Mouse (Mus musculus) CD8-positive naive resting alpha-beta T cell, adult 2 months (primary cell): ENCODE results near the gene Plekhg5.

Source experiments
- DNase-seq, 2 experiments: peaks; one replicate each; pipeline ENCODE4 v3.0.0; 2022; ENCODE audit warnings: low read depth in 2 of 2, low spot score in 2 of 2

Gene Plekhg5

GRCm38 (mm10) chr4:152069245-152069644 lies 3.1 kb upstream of the Plekhg5 start:
- no peak for DNase-seq

DNA sequence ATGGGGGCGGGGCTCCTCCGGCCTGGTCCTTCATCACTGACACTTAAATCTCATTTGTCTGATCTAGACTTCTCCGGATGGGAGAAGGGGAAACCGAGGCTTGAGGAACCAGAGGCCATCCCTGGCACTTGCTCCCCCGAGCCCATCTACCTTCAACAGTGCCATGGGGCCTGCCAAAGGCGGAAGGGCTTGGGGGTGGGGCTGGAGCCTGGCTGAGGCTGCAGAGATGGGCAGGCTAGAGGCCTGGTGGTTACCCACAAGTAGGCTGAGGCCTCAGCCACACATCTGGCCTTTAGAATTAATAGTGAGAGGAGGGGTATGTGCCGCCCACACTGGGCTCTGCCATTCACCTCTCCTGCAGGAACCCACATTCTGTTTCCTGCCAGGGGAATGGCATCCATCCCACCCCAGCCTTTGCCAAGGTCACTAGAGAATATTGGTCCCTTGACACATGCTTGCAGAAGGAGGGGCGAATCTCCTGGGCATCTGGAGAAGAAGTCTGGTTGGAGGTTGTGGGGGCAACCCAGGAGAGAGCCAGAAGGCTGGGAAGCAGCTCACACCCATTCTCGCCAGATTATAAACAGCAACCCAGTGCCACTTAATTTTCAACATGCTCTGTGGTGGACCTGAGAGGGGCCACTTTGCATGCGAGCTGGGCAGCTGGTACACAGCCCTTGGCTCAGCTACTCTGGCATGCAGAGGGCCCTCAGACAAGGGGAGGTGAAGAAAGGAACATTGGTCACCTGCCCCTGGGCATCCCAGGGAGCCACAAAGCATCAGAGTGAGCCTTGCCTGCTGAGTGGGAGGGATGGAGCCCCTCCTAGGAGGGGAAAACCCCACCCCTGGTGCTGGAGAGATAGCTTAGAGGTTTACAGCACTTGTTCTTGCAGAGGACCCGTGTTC lies 1.6 kb upstream of the Plekhg5 start:
- DNase-seq, result no peak

- no peak for DNase-seq
These were observed 357 bp downstream of the Plekhg5 start for GRCm38 (mm10) chr4:152072655-152073054.

DNA sequence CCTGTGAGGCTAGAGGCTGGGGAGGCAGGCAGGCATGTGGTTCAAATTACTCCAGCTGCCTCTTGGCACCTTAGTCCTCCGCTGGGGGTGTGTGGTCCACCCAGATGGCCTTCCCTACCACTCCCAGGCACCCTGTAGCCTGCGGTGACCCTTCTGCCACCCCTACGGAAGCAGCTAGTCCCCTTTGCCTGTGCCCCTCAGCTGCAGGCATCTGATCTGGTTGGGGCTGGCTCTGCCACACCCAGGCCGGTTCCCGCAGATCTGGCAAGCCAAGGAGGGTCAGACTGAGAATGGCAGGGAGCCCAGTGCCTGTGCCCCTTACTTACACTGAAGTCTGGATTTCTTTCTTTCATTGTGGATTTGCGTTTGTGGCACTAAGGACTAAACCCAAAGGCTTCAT lies 1.4 kb downstream of the Plekhg5 start:
- DNase-seq, result no peak

DNA sequence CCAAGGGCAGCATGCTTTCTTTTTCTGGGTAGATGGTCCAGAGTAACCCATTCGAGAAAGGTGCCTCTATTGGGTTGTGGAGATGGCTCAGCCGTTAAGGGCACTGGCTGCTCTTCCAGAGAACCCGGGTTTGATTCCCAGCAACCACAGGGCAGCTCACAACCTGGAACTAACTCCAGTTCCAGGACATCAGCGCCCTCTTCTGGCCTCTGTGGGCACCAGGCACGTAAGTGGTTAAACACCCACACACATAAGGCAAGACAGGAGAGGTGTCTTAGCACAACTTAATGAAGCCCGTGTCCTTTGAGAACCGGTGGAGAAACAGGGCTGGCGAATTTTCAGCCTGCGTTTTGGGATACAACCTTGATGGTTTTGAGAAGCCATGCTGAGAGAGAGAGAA lies 2.2 kb downstream of the Plekhg5 start:
- no peak for DNase-seq

- DNase-seq, result no peak
These were observed 4.9 kb downstream of the Plekhg5 start for GRCm38 (mm10) chr4:152077191-152077590.

- no peak for DNase-seq
These were observed 5.8 kb downstream of the Plekhg5 start for GRCm38 (mm10) chr4:152078105-152078530.

DNA sequence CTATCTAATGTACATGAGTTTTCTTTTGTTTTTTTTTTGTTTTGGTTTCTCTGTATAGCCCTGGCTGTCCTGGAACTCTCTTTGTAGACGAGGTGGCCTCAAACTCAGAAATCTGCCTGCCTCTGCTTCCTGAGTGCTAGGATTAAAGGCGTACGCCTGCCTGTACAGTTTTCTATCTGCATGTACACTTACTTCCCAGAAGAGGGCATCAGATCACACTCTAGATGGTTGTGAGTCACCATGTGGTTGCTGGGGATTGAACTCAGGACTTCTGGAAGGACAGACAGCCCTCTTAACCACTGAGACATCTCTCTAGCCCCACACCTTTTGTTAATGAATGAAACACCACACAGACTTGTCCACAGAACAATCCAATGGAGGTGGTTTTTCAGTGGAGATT lies 7.0 kb downstream of the Plekhg5 start:
- DNase-seq, result no peak

GRCm38 (mm10) chr4:152079931-152080330 lies 7.6 kb downstream of the Plekhg5 start:
- no peak for DNase-seq

GRCm38 (mm10) chr4:152083611-152084220 lies 11.4 kb downstream of the Plekhg5 start:
- no peak for DNase-seq

- no peak for DNase-seq
These were observed 12.3 kb downstream of the Plekhg5 start for GRCm38 (mm10) chr4:152084616-152085015.

DNA sequence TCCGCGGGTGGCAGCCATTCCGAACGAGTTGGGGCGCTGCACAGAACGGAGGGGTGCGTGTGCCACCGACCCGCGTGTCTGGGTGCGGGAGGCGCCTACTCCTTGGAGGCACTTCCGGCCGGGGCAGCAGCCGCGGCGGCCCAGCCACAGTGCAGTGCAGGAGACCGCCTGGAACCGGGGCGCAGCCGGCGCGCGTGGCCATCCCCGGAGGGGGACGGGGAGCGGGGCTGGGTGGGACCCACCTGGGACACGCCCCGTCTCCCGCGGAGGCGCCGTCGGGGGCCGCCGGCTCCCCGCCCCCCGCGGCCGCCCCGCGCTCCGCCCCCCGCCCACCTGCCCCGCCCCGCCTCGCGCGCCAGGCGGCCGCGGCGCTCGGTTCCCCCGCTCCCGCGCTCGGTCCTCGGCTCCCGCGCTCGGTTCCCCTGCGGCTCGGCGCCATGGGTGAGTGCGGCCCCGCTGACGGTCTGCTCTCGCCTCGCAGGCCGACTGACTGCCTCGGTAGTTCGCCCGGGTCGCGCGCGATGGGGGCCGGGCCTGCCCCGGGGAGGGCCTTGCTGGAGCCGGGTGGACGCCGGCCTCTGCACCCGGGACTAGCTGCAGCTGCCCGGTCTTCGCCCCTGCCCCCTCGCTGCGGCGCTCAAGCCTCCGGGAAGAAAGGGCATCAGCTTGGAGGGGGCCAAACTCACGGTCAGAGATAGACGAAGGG lies 14.4 kb downstream of the Plekhg5 start:
- DNase-seq, result peak; percentile 16 to 31

DNA sequence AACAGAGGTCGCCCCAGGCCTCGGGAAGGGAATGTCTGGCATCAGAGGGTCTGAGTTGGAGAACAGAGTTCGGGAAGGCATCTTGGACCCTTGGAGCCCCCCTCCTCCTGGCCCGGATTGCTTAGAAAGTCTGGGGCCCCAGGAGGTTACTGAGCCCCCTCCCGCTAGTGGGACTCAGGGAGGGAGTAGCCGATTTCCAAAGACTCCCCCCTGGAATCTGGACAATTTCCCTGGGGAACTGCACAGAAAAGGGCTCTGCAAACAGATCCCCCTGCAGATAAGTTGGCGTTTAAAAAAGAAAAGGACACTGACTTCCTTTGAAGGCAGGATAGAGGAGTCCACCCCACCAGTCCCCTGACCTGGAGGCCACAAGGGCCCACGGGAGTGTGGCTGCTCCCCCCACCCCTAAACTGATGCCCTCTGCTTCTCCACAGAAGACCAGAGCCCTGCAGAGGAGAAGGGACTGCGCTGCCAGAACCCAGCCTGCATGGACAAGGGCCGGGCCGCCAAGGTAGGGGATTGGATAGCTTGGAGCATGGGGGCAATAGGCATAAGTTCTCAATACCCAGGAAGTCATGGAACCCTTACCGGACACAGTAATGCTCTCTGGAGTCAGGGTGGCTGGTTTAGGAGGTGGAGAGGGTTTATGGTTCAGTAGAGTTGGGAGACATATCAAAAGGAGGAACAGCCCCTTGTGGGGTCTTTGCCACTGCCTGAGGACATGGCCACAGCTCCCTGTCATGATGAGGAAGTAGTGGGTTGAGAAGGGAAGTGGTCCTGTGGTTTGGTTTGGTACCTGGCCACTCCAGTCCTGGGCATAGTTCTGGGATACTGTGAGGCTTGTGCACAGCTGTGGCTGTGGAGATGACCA lies 15.1 kb downstream of the Plekhg5 start:
- no peak for DNase-seq

DNA sequence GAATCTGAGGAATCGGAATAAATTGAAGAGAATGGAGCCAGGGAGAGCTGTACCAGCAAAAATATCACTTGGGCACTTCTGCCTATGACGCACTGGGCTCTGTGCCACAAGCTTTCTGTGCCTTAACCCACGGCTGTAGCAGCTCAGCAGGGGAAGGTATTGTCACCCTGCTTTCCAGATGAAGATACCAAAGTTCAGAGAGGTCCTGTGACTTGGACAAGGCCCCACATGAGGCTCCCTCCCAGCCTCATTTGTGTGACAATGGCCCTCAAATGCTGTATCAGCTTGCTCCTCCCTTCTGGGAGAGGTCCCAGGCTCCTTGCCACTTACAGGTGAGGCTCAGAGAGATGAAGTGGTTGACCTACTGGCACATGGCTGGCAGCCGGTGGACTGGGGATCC lies 15.8 kb downstream of the Plekhg5 start:
- no peak for DNase-seq

DNA sequence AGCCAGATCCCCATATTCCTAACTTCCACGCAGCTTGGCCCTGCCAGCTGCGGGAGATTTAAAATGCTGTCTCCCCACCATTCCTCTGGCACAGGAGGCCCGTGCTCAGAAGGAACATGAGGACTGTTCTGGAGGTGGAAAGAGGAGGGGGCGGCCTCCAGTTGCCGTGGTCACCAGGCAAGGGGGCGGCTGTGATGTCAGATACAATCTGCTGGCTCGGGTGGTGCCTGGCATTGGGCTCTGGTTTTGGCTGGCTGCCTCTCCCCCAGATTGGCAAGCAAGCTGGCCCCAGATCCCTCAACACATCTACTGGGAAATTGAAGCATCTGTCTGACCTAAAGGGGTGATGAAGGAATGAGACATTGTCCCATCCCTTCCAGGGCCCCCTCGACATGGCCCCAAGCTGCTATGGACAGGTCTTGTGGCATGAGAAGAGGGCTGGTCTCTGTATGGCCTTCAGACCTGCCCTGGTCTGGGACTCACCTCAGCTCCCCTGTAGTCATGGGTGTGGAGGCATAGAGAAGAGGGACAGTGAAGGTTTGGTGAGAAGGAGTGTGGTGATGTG lies 16.3 kb downstream of the Plekhg5 start:
- no peak for DNase-seq

- DNase-seq, result no peak
These were observed 17.9 kb downstream of the Plekhg5 start for GRCm38 (mm10) chr4:152090191-152090590.

DNA sequence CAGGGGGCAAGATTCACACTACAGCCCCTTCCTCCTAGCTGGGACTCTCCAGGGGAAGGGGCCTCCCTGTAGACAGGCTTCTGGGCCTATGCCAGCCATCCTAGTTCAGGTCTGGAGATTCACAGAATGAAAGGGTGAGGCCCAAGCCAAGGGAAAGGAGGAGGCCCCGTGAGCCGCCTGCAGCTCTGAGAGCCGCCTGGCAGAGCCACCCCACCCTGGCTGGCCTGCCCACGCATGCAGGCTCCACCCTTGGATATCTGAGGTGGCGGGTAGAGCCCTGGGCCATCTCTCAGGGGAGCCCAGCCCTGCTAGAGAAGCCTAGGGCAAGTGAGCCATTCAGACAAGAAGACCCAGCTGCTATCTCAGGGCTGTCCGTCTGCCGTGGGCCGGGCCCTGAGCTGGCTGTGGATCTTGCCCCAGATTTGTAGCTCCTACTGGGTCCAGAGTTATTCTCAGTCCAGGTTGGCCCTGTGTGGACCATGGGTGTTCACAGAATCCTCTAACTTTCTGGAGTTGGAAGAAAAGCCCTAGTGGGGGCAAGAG lies 20.5 kb downstream of the Plekhg5 start:
- no peak for DNase-seq

DNA sequence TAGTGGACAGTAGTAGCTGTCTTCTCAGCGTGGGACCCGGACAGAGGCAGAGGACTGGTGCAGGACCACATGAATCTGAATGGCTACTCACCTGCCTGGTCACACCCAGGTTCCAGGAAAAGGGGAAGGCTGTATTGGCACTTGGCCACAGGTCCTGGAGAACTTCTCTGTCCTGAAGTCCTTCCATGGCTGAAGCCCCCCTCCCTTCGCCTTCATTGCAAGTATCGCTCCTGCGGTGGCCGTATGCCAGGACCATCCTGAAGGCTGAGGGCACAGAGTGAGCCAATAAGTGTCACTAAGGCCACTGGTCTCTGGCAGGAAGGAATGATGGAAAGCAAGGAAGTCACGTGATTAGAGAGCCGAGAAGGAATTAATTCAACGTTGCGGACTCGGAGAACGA lies 21.9 kb downstream of the Plekhg5 start:
- DNase-seq, result no peak

GRCm38 (mm10) chr4:152095937-152096910 lies 23.9 kb downstream of the Plekhg5 start:
- peak; percentile 63 to 65 for DNase-seq
